Mouse (Mus musculus) right cerebral cortex, adult 18-20 months (tissue): Measurements from ENCODE around the gene Tmem74b.

Source experiments
- DNase-seq: peaks from one replicate; pipeline ENCODE4 v3.0.0; 2022; ENCODE audit warnings: mixed read lengths

Gene Tmem74b

DNA sequence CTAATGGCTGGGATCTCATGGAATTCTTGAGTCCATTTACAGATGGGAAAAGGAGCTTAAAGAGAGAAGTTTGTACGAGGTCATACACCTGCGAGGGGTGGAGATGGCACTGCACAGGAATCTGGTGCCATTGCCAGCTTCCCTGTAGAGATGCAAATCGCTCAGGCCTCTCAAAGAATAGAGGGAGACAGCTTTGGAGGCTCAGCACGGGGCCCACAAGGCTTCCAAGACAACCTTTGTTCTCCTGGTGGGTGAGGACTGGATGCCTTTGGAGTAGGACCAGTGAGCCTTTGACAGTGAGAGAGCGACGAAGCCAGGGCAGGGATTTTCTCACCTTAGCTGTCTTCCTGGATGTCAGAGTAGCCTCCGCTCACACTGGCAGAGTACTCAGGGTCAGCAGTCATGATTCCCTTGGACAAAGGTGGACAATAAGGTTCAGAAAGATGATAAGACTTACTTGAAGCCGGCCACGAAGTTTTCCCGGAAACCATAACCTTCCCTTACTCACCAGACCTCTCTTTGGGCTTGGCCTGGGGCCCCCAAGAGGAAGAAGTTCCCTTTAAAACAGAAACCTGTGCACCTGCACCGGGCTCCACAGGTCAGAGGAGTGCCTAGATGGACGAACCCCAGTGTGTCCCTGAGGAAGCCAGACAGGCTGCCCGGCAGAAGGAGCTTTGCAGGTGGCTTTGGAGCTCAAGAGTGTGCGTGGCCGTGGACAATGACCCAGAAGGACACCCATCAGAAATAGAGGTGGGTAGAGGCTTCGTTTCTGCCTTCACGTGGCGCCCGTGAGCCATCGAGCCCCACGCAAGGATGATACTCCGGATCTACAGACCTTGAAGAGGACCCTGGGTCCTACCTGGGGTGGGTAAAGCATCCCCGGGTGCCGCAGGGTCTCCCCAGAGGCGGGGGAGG, at the start of gene Tmem74b:
TSS of gene Tmem74b (plus strand) at position 778 of the 915 bp plus-strand sequence.
- no peak for DNase-seq

DNA sequence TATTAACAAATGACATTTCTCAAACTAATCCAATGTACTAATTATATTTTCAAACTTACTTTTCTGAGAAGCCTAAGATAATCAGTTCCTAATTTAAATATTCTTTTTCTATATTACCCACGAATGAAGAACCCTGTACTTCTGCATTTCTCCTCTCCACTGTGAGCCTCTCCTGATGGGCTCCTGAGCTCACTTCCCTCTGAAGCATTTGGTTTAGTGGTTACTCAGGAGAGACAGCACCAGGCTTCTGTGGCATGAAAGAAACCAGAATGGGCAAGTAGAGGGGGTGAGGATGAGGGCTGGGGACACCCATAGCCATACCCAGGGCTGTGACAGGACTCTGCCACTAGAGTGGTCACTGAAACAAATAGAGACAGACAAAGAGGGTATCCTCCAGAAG, 49.8 kb upstream of the Tmem74b start:
- no peak for DNase-seq

DNA sequence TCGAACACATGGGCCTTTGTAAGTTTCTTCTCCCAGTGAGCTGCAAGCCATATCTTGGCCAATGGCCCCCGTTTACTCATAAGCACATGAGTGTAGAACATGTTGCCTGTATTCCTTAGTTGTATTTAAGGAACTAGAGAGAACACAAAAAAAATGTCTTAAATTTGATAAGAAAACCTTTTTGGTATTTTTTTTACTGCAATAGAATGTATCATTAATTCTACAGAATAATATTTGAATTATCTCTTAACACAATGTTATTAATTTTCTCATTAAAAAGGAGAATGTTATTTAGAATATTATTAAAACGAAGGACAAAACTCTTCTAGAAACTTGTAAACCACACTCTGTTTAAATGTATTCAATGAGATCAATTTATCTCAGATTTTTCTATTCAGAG, 33.4 kb upstream of the Tmem74b start, which contains the start of gene Rad21l:
TSS of gene Rad21l (minus strand) at position 101 of the 400 bp plus-strand sequence.
- no peak for DNase-seq

DNA sequence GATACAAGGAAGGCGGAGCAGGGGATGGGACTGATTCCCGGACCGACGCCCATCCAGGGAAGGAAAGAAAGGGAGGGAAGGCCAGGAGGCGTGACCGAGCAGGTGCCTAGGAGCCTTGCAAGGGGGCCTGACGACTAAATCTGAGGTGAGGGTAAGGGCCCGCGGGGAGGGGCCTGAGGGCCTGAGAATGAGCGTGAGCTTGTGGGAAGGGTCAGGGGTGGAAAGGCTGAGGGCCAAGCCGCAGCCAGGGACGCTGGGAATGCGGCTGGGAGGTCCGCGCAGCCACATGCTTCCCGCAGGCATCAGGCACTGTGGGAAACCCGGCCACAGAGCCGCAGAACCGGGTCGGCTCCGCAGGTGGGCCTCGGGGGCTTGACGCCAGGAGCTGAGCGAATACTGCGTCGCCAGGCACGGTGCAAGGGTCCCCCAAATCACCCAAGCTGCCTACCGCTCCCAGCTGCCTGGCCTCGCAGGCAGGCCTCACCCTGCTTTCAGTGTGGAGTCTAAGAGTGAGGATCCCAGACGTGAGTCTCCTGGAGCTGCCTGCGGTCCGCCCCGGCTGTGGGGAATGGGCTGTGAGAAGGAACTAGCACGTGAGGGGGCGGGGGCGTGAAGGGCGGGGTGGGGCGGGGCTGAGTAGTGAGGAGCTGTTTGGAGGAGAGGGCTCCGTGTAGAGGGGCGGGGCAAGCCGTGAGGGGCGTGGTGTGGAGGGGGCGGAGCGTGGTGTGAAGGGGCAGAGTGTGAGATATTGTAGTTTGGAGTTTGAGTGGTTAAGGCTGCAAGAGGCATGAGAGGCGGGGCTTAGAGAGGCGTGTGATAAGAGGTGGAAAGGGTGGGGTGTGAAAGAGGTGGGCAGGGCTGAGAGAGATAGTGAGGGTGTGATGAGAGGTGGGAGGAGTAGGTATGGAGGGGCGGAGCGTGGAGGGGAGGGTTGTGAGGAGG, 31.5 kb upstream of the Tmem74b start:
- no peak for DNase-seq

DNA sequence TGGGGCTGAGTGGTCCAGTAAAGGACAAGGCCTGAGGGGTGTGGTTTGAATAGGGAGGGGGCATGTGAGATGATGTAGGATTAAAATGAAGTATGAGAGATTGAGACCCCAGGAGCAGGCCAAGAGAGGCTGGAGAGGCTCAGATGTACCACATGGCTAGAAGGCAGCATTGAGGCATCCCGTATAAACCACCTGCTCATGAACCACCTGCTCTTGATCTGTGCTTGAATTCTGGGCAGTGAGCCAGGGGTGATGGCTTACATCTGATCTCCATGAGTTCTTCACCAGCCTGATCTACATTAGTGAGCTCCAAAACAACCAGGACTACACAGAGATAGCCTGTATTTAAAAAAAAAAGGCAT, 30.9 kb upstream of the Tmem74b start:
- DNase-seq = no peak

DNA sequence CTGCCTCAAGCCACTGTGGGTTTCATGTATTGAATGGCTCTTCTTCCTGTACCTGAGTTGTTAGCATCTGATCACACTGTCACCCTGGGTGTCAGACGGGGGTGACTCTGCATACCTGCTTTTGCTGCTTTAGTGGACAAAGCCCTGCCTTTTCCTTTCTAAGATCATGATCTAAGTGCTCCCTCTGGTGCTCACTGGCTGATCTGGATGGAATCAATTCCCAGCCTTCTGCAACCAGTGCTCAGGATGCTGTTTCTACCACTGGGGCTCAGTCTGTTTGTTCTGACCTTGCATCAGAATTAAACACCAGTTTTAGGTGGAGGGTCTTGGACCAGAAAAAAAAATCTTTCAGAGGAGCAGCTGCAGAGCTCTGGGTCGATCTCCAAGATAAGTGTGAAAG, 25.6 kb upstream of the Tmem74b start:
- no peak for DNase-seq

DNA sequence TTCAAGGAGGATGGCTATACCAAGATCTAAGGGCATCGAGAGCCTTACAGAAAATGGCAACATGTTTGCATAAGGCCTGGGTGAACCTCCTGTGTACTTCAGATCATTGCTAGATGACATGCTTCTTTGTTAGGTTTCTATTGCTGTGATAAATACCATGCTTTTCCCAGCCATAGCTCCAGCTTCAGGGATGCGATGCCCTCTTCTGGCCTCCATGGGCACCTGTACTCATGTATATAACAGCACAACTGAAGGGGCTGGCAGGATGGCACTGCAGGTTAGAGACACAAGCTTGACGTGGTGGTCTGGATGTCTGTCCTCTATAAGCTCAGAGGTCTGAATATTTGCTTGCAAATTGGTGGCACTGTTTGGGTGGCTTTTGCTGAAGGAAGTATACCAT, 19.5 kb upstream of the Tmem74b start:
- DNase-seq = no peak

DNA sequence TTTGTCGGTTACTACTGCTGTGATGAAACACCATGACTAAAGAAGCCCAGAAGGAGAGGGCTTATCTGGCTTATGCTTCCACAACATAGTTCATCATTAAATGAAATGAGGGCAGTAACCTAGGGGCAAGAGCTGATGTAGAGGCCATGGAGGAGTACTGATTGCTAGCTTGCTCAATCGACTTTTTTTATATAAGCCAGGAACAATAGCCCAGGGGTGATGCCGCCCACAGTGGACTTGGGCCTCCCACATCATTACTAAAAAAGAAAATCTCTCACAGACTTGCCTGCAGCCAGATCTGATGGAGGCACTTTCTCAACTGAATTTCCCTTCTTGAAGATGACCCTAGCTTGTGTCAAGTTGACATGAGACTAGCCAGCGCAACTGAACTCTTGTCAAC, 18.8 kb upstream of the Tmem74b start:
- no peak for DNase-seq

DNA sequence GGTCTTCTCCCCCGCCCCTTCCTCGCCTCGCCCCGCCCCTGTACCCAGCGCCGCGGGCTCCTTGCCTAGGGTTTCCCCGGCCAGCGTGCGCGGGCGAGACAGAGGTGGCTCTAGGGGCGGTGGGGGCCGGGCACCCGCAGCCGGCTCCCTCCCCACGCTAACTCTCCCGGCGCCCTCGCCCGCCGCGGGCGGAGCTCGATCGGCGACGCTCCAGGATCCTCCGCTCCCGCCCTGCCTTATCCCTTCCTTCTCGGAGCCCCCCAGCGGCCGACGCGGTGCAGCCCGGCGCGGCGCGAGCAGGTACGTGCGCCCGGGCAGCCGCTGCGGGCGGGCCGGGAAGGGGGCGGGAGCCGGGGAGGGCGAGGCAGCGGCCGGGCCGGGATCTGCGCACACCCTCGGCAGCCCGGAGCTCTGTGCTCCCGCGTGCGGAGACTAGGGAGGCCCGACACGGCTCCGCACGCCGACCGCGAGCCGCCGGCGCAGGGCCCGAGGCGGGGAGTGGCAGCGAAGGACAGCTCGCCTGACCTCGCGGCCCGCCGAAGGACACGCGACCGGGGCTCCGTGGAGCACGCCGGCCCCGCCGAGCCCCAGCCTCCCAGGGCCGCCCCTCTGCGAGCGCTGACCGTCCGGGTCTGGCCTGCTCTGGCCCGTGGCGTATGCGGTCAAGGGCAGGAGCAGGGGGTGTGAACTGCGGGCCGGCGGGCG, 490 bp downstream of the Tmem74b start:
- DNase-seq = peak; percentile 59

DNA sequence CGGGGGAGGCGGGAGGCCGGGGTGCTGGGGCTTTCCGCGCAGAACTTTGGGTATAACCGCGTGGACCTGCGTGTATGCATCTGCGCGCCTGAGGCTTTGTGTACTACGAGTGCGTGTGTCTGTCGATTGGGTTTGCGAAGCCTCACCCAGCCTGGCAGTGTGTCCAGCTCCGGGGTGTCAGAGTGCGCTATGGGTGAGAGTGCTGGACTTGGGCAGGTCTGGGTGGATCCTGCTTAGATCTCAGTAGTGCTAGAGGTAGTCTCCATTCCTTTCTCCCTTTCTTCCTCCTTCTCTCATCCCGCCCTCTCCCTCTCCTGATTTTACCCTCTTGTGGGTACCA, 1.0 kb downstream of the Tmem74b start:
- DNase-seq = peak; percentile 29

DNA sequence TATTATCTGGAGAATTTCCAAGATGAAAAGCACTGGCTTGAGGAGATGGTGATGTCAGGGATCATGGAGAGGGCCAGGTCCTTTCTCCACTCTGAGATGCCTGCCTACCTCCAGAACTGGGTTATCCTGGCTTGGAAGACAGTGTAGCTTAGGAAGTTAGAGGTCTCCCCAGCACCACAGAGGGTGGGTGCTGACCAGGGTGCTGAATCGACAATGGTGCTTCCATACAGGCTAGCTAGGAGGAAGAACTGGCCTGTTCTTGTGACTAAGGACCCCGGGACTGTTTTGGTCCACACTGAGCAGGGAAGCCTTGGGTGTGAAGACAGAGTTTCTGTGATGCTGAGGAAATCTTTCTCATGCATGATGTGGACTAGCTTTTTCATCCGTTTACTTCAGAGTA, 10.8 kb downstream of the Tmem74b start:
- DNase-seq = no peak

DNA sequence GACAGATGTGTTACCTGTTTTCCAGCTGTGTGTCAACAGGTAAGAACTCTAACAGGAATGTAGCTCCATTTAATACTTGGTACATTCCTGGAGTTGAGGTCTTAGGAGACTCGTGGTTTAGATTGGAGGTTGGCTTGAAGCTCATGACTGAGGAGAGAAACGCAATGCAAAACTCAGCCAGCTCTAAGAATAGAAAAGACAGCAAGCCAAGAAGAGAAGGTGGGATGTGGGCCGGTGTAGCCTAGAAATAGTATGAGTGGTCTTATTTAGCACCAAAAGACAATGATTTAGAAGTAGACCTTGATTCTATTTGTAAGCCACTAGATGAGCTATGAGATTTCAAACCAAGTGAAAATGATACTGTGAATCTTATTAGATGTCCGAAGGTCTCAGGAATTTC, 13.7 kb downstream of the Tmem74b start:
- DNase-seq = peak; percentile 66

DNA sequence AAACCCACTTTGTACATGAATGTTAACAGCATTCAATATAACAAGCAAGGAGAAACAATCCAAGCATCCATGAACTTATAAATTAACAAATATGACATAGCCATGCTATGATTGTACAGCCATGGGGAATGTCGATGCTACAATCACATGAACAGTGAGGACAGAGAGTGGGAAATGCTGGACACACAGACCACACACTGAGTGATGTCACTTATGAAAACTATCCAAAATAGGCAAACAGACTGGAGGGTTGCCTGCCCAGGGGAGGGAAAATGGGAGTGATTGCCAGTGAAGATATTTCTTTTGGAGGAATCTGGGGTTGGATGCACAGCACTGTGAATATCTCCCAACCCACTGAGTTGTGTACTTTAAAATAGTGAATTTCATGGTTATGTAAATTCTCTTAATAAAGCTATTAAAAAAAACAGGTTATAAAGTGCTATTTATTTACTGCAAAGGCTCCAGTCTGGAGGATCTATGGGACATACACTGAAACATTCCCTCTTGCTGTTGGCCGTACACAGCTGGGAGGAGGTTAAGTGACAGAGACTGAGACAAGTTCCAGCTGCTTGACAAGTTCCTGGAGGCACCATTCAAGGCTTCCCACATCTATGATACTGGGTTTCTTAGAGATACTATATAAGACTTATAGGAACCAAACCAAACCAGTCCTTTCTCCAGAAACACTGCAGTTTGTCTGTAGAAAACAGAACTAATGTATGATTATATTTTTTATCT, 14.7 kb downstream of the Tmem74b start:
- DNase-seq = no peak

DNA sequence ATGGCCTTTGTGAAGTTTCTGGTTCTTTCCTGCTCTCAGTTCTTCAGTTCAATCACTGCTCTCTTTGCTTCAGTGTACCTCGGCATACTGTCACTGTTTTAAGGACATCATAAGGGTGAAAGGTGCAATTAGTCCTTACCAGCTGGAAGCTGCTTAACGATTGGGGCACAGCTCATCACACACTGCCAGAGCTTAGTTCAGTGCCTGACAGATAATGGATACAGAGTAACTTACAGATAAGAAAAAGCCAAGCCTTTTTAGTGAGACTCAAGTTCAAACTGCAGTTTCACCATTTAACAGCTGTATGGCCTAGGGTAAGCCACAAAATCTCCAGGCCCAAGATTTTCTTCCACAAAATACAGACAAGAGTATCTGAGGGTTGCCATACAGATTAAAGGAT, 22.3 kb downstream of the Tmem74b start:
- DNase-seq = no peak

DNA sequence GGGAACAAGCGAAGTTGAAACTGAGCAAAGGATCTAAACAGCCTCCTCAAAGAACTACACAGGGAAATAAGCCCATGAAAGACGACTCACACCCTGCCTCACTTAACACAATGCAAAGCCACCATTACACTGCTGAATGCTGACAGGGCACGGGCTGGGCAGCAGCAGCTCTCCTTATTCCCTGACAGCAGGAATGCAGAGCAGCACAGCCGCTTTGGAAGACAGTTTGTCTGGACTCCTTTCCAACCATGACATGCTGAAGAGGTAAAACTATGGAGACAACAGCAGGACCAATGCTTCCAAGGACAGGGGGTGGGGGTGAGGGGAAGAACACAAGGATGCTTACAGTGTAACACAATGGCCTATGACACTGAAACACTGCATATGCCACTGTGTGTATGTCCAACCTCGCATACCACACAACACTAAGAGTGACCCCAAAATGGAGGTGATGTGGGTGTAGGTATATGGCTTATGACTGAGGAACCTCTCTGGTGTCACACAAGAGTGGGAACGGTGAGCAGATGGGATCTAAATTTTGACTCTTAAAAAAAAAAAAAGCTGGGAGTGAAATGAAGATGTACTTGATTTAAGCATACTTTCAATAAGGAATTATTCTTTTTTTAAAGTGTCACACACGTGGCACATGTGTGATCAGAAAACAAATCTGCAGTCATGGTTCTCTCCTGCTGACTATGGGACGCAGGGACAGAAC, 31.5 kb downstream of the Tmem74b start:
- DNase-seq = no peak

DNA sequence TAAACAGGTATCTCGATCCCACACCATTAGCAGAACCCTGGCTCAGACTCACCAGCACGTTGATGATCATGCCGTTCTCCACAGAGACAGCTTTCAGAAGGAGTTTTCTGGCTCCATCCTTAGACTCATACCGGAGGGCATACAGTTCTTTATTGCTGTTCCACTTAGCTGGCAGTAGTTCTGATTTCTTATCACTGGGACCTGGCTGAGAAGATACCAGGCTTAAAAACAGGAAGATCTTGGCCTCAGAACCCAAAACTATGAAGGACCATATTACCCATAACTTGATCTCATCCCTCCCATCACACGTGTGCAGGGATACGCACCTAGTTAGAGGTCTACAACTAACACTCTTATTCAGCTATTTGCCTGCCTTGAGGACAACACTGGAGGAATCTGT, 33.6 kb downstream of the Tmem74b start:
- no peak for DNase-seq

DNA sequence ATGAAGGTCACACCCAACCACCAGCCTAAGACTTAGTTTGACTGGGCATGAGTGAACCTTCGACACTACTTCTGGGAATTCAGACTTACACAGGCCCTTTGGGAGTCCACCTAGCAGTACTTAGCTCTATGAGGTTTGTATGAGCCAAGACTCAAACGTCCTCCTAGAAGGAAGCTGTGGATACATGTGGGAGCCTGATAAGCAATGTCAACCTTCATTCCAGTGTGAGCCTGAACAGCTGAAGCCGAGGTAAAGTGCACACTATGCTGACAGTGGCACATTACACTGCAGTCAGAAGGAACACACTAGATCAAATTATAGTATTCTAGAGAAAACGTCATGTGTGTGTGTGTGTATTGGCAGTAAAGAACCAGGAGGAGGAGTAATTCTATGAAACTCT, 36.7 kb downstream of the Tmem74b start:
- DNase-seq = no peak

DNA sequence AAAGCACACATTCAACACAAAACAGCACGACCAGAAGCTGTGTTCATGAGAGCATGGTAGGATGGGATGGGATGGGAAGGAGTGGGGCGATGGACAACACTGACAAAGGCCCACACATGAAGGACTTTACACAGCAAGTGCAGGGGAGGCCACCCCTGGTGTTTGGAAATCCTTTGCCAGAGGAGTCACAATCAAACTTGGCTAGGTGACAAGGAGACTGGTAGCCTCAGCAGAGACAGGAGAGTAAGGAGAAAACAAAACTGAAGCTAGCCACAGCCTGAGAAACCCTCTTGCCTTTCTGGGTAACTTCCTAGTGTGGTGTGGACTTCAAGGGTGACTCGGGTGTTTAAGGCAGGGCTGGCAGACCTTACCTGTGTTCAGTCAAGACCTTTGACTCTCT, 37.3 kb downstream of the Tmem74b start:
- no peak for DNase-seq

DNA sequence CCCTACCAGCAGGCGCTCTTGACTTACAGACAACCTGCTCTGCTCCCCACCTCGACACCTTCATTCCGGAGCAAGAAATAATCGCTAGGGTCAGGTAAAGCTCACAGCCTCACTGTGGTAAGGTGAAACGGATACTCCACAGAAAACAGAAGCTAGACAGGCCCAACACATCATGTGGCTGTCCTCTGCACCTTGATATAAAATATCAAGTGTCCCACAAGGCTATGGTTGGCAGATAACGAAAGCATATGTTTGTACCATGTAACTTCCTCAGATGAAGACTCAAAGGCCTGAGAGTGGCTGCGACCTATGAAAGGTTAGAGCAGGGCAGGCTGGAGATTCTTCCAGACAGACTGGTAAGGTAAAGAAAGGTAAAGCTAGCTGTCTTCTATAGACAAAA, 37.7 kb downstream of the Tmem74b start:
- no peak for DNase-seq

DNA sequence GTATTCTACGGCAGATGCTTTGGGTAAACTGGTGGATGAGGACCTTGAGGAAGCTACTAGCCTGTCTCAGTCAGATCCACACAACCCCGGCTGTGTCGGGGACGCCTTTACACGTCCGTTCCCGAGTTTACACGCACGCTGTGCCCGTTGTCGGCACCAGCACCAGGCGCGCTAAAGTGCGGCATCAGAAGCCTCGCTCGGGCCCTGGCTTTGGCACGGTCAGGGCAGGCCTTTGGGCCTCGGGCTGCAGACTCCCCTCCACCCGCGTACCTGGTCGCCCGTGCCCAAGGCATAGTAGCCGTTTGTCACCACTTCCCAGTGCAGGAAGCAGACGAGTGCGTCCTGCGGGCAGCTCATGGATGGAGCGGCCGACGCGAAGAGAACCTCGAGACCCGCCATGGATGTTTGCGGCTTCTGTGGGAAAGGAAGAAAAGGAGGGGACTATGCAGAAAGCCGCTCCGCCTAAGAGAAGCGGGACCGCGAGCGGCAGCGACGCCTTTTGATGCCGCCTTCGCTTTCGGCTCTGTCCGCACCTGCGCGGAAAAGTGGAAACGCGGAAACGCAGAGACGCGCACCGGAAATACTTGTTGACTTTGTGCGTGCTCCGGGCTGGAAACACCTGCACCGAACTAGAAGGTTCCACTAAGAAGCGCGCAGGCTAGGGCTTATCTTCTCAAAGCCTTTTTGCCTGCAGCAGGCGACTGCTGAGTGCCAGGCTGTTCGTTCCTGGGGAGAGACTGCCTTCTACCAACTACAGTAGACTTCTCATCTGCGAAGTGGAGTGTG, 39.1 kb downstream of the Tmem74b start:
- DNase-seq = peak; percentile 91

DNA sequence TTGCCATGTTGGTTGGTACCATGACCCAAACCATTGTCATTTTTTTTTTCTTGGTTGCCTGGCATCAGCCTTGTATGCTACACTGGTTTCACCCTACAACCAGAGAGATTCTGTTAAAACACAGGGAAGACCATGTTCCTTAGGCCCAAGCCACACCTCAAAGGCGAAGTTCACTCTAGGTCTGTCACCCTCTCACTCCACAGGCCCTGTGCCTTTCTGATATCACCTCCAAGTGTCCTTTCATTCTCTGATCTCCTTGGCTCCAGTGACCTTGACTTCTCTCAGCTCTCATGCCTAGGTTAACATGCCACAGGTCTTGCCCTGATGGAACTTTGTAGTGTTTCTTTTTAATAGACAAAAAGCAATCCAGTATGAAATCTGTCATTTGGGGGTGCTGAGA, 40.3 kb downstream of the Tmem74b start:
- no peak for DNase-seq
